Mouse (Mus musculus) olfactory bulb, adult 2 months (tissue): ENCODE results near the gene Gm13696.

Experiments used
- CTCF ChIP-seq: fragments of 200-500 bp; IDR thresholded peaks from 2 replicates; pipeline ENCODE4 v1.5.1; 2012; ENCODE audit warnings: low read depth, mild to moderate bottlenecking, low read length, moderate library complexity; ENCODE audit not compliant: insufficient read depth
- POLR2A ChIP-seq: fragments of 200-500 bp; IDR thresholded peaks from 2 replicates; pipeline ENCODE4 v1.6.1; 2012; ENCODE audit warnings: mild to moderate bottlenecking, low read depth, low read length, moderate library complexity; ENCODE audit not compliant: insufficient read depth

GRCm38 (mm10) chr2:83941792-83942191 lies 31.1 kb upstream of the Gm13696 start:
- TF ChIP-seq POLR2A = no peak
- no peak for TF ChIP-seq CTCF
